ENCODE assay signal across 8 mouse cellular contexts in the genomic region with DNA sequence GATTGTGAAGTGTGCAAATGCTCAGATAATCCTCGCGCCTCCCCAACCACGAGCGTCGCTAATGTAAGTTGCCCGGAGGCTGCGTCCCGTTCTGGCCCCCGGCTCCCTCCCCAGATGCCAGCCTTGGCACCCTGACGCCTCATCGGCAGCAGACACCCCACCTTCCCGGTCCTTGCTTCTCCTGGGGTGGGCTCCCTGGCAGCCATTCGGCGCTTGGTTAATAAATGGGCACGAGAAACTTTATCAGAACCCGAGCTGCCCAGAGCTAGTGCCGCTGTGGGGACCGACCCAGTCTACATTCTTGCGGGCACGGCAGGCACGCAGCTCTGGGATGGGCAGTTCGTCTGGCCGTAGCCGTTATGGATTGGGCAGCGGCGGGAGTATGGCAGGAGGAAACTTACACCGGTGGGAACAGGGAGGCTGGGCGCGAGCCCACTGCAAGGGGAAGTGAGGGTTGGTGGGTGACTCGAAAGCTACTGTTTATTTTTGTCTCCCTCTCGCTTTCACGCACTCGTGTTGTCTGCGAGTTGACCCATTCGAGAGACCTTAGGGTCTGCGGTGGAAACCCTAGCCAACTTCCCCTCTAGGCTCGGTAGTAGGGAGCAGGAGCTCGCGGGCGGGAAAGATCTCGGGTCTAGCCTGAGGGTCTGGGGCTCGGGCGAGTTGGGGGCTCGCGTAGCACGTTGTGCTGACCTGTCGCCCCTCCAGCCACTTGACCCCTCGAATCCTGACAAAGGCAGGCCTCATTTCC. TPM values are rescaled to one million over a fixed set of nuclear protein-coding genes. Genes with fewer than 3 reads are reported as not detected.
DNase-seq lines count a peak whose midpoint lies in the region; ATAC-seq and TF ChIP-seq lines count a peak whose summit lies in the region.

No protein-coding gene starts in this region.

- peak overlapping the region; percentile 99 for H3K9ac ChIP-seq in hindbrain, embryonic 13.5 days
- H3K9ac ChIP-seq in limb, embryonic 12.5 days (replicated peaks): peak overlapping the region; percentile 98
- H3K9ac ChIP-seq in midbrain, embryonic 13.5 days (replicated peaks): peak overlapping the region; percentile 98

- DNase-seq in CD4-positive, CD25-positive, alpha-beta regulatory T cell, adult 2 months (ENCODE audit: low read depth, low spot score): peak; percentile 51
- DNase-seq in cerebellum, adult 9-11 months: peak; percentile 78
- peak; percentile 59 for DNase-seq in forelimb bud, embryonic 11.5 days (ENCODE audit: low read depth, low spot score)
- DNase-seq in spleen, adult 2 months (ENCODE audit: low read depth in 1 of 2, low spot score in 2 of 2): peak; percentile 32 to 50

- H3K4me1 ChIP-seq in hindbrain, embryonic 13.5 days (replicated peaks): peaks cover 44% of the 10 kb centered on the region
- H3K4me1 ChIP-seq in limb, embryonic 12.5 days (replicated peaks): peaks cover 29% of the 10 kb centered on the region
- peaks cover 46% of the 10 kb centered on the region for H3K4me1 ChIP-seq in midbrain, embryonic 13.5 days (replicated peaks)
- peaks cover 7% of the 10 kb centered on the region; the same call in 1 of the 2 replicates for H3K4me1 ChIP-seq in spleen, adult 2 months (ENCODE audit: control insufficient read depth, insufficient read depth, insufficient read length)

- H3K27me3 ChIP-seq in hindbrain, embryonic 13.5 days: no peaks in the 10 kb centered on the region
- no peaks in the 10 kb centered on the region for H3K27me3 ChIP-seq in limb, embryonic 12.5 days
- H3K27me3 ChIP-seq in midbrain, embryonic 13.5 days: no peaks in the 10 kb centered on the region
- no peaks in the 10 kb centered on the region for H3K27me3 ChIP-seq in spleen, adult 2 months (ENCODE audit: control insufficient read depth, insufficient read depth, low read length)

- peak overlapping the region; percentile 87 for H3K4me3 ChIP-seq in hindbrain, embryonic 13.5 days
- peak overlapping the region; percentile 91 for H3K4me3 ChIP-seq in limb, embryonic 12.5 days (replicated peaks)
- peak overlapping the region; percentile 89 for H3K4me3 ChIP-seq in midbrain, embryonic 13.5 days (replicated peaks)
- H3K4me3 ChIP-seq in spleen, adult 2 months (ENCODE audit: extremely low read depth, insufficient read depth, insufficient read length): peak overlapping the region; percentile 96

- under 1% methylated on average over 48 of the region's 48 CpGs for WGBS in hindbrain, embryonic 13.5 days
- under 1% methylated on average over 48 of the region's 48 CpGs for WGBS in limb, embryonic 12.5 days
- under 1% methylated on average over 47 of the region's 48 CpGs for WGBS in midbrain, embryonic 13.5 days
- WGBS in spleen, adult 2 months: under 1% methylated on average over 48 of the region's 48 CpGs

- no peaks in the 10 kb centered on the region for H3K9me3 ChIP-seq in hindbrain, embryonic 13.5 days
- H3K9me3 ChIP-seq in limb, embryonic 12.5 days: no peaks in the 10 kb centered on the region
- H3K9me3 ChIP-seq in midbrain, embryonic 13.5 days: no peaks in the 10 kb centered on the region

- H3K36me3 ChIP-seq in hindbrain, embryonic 13.5 days: no peaks in the 10 kb centered on the region
- no peaks in the 10 kb centered on the region for H3K36me3 ChIP-seq in limb, embryonic 12.5 days
- no peaks in the 10 kb centered on the region for H3K36me3 ChIP-seq in midbrain, embryonic 13.5 days
- H3K36me3 ChIP-seq in spleen, adult 2 months (ENCODE audit: control insufficient read depth, insufficient read depth, low read length): no peaks in the 10 kb centered on the region

- ATAC-seq in CD4-positive, CD25-positive, alpha-beta regulatory T cell, adult 4 months: no peak
- no peak for ATAC-seq in hindbrain, embryonic 13.5 days (ENCODE audit: low FRiP score)
- ATAC-seq in limb, embryonic 12.5 days (ENCODE audit: insufficient number of reproducible peaks, insufficient read depth, low FRiP score, low TSS enrichment, low read depth): no peak; the same call in 1 of the 2 replicates
- ATAC-seq in midbrain, embryonic 13.5 days: no peak

- H3K27ac ChIP-seq in hindbrain, embryonic 13.5 days: peak overlapping the region; percentile 100
- H3K27ac ChIP-seq in limb, embryonic 12.5 days: peak overlapping the region; percentile 100
- H3K27ac ChIP-seq in midbrain, embryonic 13.5 days: peak overlapping the region; percentile 99
- H3K27ac ChIP-seq in spleen, adult 2 months (ENCODE audit: insufficient read depth, low read length): peak overlapping the region; percentile 96

- TF ChIP-seq POLR2A in spleen, adult 2 months (IDR thresholded peaks at IDR 0.05; ENCODE audit: low read depth, low read length): no peak

- TF ChIP-seq CTCF in spleen, adult 2 months (IDR thresholded peaks at IDR 0.05; ENCODE audit: extremely low read depth, insufficient read depth, insufficient read length, insufficient replicate concordance): no peak

- peak overlapping the region; percentile 77 for H3K4me2 ChIP-seq in hindbrain, embryonic 13.5 days
- H3K4me2 ChIP-seq in limb, embryonic 12.5 days: peak overlapping the region; percentile 72
- peak overlapping the region; percentile 82 for H3K4me2 ChIP-seq in midbrain, embryonic 13.5 days (replicated peaks)

RNA-seq across cellular contexts. Expression of a gene that starts 1.5 kb away (rescaled TPM):
- 100 to 1,000 TPM; 111 to 235 TPM for polyA plus RNA-seq in CD4-positive, CD25-positive, alpha-beta regulatory T cell, adult 4 months (2017; shearing (Covaris generic))
- polyA plus RNA-seq in hindbrain, embryonic 13.5 days (2015; fragmentation: Nextera tagmentation; extraction: Ambion mirVana): 149 and 172 TPM in 2 replicates
- polyA plus RNA-seq in limb, embryonic 12.5 days (2016; fragmentation: Nextera tagmentation; extraction: Ambion mirVana): 231 and 240 TPM in 2 replicates
- 149 and 175 TPM in 2 replicates for polyA plus RNA-seq in midbrain, embryonic 13.5 days (2015; fragmentation: Nextera tagmentation; extraction: Ambion mirVana)
- polyA plus RNA-seq in spleen, adult 2 months (2012; rRNA removed): 14.1 and 16.2 TPM in 2 replicates
